Mouse (Mus musculus) right cerebral cortex, adult 2 months (tissue): Measurements from ENCODE around the gene Lyl1.

Source experiments
- DNase-seq, 2 experiments: peaks; one replicate each; pipeline ENCODE4 v3.0.0; 2021 to 2022; ENCODE audit warnings: low spot score in 2 of 2

Gene Lyl1

DNA sequence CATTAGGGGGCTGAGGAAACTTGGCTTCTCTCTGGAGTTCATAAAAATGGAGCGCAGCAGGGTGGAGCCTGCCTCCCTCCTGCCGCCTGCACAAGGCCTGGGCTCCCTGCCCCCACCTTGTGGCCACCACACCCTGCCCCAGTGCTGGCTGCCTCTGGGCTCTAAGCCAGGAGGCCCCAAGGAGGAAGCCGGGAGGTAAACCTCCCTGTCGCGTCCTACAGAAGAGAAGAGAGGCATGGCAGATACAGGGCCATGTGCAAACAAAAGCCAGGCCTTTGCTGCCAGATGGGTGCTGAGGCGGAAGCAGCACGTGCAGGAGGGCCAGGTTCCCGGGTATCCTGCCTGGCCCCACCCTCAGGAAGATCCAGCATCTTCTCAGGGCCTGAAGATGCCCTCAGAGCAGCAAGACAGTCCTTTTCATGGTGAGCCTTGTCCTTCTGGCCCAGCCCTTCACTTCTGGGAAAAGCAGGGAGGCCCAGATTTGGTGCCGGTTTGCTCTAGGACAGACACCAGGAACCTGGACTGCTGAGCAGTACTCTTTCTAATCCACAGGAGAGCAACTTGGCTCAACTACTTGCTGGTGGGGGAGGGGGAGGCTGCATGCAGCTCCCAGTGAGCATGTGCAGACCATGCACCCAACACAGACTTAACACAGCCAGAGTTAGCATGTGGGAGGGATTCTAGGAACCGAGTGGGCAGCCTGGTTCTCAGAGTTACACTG, 21.8 kb downstream of the Lyl1 start, which contains the start of gene G430095P16Rik:
TSS of gene G430095P16Rik (plus strand) at position 158 of the 721 bp plus-strand sequence.
- peak; percentile 69 to 78 for DNase-seq

DNA sequence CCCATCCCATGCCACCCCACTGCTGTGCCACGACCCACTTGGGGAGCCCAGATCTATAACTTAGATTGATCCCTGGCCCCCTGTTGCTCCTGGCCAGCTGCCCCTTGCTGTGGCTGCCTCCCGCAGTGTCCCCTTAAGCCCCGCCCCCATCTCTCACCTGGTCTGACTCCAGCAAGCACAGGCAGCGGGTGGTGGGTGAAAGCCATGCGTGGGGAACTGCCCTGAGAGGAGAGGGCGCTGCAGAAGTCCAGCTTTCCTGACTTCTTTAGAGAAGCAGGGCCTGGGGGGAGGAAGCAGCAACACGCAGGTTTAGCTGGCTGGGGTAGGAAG, 22.3 kb downstream of the Lyl1 start:
- no peak for DNase-seq

DNA sequence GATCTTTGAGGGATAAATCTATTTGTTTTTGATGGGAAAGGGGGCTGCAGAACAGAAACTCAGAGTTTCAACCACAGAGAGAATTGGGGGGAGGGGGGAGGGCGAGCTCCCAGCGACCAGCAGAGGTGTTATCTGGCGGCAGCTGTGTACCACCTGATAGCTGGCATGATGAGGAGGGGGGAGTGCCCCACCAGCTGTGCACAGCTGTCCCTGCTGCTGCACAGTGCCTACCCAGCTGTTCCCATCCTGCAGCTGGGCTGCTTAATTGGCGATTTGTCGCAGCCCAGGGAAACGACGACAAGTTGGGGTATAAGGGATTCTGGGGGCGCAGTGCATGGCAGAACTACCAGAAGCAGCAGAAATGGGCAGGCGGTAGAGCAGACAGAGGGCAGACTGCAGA, 23.4 kb downstream of the Lyl1 start:
- no peak for DNase-seq

DNA sequence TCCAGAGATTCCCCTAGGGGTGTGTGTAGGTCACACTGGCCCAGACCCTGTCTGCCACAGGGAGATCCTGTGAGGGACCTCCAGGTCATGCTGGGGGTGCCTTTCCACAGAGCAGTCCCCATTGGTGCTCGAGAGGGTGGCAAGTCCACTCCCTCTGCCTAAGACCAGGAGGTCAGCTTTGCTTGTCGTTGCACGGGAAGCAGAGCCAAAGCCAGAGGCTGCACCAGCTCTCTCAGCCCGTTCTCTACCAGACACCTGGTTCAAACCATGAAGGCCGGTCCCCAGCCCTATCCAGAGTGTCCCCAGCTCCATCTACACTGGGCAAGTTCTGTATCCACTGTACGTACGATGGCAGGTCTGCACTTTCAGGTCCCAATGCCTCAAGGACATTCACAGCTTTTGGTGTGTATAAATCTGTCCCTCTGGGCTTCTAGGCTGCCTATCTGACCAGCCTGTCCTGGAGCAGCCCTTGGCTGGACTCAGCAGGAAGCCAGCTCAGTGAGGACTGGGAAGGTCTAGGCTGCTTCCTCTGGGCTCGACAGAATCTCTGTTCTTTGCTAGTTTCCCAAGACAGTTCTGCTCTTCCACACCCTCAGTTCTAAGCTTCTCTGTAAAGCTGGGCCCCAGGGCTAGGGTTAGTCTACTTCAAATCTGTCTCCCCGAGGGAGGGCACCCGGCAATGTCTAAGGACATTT, 24.1 kb downstream of the Lyl1 start:
- DNase-seq: no peak

DNA sequence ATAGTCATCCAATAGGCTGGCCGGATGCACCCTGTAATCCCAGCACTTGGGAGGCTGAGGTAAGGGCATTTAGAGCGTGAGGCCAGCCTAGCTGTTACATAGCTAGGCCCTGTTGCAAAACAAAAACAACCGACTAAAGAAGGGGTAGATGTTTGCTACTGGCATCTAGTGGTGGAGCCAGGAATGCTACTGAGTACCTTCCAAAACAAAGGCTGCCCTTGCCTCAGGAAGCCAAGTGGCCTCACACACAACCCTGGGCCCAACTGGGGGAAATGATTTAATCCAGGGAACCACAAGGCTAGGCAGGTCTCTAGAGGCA, 24.6 kb downstream of the Lyl1 start:
- no peak for DNase-seq

DNA sequence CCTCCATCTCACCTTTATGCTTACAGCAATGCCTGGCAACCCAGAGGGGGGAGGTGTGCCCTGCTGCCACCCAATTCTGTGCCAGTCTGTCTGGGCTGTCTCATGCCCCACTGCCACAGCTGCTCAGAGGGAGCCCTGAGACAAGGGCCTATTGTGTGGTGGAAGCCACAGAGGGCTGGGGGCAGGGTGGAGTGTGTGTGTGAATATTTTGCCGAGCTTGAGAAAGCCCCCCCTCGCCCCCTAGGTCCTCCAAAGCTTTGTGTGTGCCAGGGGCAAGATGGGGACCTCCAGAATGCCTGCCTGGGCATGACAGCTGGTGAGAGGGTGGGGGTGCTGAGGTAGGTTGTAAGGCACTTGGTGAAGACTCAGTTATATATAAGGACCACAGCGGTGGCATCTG, 27.2 kb downstream of the Lyl1 start:
- no peak for DNase-seq

DNA sequence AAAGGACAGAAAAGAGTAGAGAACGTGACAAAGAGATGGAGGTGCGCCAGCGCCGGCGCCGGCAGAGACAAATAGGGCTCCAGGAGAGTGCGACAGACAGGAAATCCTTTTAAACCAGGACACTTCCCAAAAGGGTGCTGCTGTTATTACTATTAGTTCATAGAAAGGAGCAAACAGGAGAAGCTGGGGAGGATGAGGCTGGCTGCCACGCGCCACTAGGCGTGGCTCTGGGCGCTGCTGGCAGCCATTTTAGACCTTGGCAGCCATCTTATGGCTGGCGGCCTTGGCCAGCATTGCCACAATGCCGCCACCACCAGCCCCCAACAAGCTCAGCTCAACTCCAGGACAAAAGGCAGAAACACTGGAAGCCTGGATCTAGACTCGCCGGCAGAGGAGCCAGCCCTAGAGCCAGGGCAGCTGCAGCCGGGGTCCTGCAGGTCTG, 28.7 kb downstream of the Lyl1 start:
- DNase-seq: no peak

DNA sequence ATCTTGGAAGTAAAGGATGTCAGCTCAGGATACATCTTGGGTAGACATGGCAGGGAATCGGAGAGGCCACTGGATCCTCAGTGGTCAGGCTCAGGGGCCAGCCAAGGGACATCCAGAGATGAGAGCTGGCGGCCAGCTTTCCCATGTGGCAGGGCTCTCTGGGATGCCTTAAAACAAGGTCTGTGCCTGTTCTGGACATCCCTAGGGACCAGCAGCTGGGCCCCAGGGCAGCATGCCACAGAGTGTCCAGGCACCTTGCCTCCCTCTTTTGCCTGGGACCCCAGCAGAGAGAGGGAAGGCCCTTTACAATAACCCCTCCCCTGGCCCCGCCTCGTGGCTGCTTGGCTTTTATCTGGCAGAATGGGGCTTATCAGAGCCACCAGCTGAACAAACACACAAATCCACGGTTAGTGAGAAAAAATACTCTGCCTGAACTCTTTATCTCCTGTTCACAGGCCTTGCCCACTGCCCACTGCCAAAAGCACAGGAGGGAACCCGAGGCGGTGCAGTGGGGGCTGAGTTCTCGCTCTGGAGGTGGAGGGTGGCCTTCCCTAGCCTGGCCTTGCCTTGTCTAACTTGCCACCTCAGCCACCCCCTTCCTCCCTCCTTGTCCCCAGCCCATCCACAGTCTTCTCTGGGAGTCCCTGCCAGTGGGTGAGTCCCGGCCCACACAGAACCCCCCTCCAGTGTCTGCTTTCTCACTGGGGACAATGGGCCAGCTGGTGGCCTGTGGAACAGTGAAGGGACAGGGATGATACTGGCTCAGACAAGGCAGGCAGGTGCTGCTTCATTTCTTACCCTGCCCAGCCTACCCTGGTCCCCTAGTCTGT, 29.5 kb downstream of the Lyl1 start:
- no peak for DNase-seq

DNA sequence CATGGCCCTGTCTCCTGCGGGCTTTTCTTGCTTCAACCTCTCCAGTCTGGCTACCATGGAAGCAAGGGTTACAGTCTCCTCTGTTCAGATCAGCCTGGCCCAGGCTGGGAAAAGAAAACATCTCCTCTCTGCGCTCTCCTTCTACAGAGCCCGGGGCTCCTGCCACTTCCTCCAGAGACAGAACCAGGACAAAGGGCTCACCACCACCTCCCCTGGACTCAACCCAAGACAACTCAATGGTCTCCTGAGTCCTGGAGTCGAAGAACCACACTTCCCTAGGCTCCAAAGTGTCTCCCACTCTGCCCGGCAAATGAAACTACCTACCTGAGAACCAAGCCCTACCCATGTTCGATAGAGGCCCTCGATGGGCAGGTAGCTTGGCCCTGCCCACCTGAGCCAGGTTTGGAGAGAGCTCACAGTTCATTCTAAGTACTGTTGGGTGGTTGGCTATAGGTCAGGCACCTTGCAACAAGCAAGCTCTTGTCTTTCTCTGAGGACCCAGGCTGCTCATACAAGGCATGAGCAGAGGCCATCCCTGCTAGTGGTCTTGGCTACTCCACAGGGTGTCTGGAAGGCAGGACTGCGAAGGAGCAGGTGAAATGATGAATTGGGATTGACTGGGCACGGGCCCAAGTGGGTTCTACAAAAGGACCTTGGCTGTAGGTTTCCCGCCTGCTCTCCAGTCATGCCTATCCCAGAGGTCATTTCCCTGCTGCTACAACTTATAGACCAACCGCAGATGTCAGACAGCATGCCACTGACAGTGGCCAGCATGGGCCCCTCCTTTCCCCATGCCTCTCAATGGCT, 30.3 kb downstream of the Lyl1 start:
- no peak for DNase-seq

DNA sequence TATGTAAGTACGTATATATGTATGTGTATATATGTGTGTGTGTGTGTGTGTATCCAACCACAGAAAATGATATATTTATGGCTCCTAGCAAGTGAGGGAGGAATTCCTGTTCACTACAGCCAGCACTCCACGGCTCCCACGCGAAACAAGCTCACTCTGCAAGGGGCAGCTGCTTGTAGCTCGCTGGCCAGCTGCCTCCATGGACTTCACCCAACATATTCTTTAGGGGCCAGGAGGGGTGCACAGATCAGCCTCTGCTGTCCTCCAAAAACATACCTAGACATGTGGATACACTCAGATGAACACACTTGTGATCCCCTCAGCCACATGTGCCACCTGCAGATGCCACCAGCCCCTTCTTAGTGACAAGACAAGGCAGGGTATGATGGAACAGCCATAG, 31.3 kb downstream of the Lyl1 start:
- peak in 1 of 2 experiments; percentile 50 for DNase-seq

DNA sequence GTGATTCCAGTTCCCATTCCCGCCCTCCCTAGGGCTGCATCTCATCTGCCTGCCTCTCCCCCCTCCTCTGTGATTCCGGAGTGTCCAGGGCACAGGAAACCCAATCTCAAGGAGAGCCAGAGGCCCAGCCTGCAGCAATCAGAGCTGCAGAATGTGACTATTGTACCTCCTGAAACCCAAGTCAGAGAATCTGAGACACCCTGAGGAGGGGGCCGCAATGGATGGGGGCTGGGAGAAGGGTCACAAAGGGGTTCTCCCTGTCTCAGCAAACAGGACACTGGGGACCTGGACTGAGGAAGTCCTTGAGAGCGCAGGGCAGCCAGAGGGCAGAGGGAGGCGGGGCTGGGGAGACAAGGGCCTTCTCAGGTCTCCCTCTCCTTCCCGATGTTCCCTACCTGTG, 31.7 kb downstream of the Lyl1 start:
- DNase-seq: no peak

DNA sequence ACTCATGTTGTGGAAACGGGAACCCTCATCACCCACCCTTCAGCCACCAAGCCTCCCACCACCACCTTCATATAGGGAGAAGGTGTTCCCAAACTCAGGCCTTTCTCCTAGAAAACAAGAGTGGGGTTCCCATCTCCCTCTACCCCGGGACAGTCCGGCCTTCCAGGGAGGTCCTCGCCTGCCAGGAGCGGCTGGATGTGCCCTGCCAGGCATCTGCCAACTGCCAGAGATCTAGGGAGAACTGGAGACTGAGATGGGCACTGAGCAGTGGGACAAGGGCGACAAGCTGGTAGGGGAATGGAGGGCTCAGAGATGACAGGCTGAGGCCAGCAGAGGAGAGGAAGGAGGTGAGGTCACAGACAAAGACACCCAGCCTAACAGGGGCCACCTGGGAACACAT, 32.7 kb downstream of the Lyl1 start:
- no peak for DNase-seq

DNA sequence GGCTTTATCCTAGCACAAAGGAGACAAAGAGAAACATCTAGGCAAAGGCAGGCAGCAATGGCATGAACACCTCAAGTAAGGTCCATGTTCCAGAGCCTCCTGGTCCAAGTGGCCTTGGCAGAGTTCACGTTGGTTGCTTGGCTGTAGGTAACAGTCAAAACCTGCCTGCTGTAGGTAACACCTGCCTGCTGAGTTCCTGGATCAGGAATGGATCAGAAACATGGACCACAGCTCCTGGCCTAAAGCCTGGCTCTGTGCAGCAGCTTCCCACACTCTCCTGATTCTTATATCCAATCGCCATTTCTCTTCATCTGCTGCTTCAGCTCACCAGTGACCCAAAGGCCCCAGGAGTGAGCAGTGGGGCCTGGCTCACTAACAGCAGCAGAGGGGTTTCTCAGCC, 33.4 kb downstream of the Lyl1 start:
- no peak for DNase-seq

DNA sequence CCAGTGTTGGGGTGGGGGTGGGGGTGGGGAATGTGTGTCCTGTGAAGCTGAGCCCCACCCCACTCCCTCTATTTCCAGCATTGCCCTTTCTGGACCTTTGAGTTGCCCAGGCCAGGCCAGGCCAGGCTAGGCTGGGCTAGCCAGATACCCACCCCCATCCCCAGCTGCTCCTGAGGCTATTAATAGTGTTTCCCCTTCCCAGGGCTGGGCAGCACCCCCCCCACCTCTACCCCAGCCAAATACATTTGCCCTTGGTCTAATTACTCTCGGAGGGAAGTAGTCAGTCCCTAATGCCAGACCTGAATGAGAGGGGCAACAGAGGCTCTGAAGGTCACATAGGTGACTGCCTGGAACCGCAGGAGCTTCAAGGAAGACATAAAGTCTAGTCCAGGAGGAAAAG, 34.3 kb downstream of the Lyl1 start:
- DNase-seq: no peak

DNA sequence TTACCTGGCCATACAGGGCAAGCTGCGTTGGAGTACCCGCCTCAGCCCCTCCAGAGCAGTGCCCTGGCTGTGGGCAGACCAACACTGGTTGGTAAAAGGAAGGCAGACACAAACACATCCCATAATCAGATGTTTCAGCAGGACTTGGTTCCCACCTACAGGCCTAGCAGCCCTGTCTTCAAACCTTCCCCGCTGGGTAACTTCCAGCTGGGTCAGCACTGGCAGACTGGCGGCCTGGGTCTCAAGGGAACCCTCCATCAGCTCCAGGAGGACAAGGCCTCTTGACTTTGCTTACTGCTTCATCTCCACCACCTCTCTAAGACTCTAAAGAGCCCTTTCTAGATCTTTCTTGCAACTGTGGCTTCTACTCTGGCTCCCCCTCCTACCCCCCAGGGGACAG, 35.3 kb downstream of the Lyl1 start:
- DNase-seq: no peak

DNA sequence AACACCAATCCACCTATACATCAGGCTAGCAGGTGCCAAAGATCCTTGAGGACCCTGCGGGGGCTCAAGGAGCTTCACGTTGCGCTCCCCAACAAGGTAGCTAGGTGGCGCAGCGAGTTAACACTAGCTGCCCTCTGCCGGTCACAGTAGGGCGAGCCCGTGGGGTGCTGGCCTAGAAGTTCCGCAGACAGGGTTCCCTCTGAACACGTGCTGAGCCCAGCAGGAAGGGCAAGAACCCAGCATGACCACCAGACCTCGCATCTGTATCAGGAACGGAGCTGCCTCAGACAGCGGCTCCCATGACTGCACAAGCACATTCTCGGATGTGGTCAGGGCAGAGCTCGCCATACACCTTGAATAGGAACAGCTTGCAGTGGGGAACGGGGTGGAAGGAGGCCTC, 36.4 kb downstream of the Lyl1 start:
- peak; percentile 66 to 77 for DNase-seq

DNA sequence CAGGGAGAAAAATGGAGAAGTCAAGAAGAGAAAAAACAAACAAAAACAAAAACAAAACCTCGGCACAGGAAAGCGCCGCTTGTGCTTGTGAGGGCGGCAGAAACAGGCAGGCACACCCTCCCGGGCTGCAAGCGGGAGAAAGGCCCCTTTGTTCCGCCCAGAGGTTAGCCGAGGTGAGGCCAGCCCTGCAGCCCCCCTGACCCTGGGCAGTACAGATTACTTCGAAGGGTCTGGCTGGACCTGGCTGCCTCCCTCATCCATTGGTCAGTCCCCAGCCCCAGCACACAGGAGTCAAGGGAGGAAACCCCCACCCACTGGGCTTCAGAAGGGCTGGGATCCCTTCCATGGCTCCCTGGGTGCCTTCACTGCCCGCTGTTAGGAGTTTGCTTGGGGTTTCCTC, 37.0 kb downstream of the Lyl1 start:
- DNase-seq: no peak

DNA sequence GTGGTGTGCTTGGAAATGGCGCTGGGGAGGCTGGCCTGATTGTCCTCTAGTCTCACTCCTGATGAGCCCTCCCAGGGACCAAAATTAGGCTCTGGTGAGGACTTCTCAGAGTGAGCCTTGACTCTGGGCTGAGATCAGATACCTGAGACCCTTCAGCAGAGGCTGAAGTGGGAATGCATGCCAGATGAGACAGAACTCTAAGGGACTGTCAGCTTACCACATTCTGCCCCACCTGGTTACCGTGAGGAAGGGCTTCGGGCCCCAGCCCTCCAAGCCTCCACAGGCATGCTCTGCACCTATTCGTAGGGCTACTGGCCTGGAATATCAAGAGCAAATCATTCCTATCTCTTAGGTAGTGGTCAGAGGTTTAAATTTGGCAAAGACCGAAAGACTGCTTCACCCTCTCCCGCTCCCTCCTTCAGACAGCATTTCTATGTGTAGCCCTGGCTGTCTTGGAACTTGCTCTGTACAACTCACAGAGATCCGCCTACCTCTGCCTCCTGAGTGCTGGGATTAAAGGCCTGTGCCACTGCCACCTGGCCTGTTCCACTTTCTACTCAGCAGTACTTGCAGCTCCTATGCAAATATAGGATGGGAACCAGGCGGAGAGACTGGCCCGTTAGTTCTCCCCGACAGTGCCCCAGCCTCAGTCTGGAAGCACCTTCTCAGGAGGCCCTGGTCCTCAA, 37.6 kb downstream of the Lyl1 start:
- DNase-seq: no peak

DNA sequence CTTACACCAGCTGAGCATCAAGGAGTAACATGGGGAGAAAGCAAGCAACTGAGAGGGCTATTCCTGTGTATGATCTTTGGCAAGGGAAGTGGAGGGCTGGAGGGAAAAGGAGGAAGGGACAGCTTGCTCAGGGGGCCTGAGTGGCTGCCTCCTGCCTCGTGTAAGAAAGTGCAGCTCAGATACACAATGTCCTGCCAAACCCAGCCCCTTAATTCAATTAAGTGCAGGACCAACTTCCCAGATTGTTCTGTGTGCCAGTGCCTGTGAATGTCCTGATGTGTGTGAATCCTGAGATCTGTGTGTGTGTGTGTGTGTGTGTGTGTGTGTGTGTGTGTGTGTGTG, 38.1 kb downstream of the Lyl1 start:
- DNase-seq: no peak

DNA sequence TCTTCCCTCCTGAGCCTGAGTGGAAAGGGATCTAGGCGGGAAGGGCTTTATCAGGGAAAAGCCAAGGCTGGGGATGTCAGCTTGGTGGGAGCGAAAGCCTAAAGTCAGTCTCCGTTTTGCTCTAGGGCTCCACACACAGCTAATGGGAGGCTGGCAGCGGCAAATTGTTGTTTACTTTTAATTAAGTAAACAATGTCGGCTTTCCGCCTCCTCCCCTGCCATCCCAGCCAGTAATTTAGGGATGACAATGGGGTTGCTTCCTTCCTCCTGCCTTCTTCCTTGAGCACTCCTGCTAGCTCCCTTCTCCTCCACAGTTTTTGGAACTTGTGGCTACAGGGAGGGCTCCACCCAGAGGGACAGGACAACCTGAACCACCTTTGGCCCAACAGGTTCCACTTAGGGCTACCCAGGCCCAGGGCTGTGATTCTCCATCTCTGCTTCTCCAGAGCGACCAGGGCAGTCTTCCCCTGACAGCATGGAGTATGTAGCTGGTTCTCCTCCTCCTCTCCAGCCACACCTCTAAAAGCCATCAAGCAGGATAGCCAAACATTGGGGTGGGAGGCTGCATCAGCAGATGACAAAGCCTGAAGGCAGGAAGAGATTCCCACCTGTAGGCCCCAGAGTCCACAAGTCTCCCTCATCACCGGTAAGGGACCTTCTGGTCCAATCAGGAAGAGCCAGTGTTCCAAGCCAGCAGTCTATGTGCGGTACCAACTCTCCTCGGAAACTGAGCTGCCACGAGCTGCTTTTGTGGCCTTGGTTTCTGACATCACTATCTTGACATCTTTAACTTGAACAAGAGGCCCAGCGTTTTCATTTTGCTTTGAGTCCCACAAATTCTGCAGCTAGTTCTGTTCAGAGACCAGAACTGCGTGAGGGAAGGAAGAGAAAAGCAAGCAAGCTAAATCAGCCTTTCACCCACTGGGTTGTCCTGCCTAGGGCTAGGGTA, 39.9 kb downstream of the Lyl1 start:
- DNase-seq: no peak
